Mouse (Mus musculus) brain, embryonic 18.5 days (tissue): ENCODE measurements around the gene Kat6b.
"Not testable (repeated sequence)": the region's sequence is repeated elsewhere in the genome, so short reads cannot be mapped to it uniquely, and the experiment has no call there.

ENCODE experiments used
- DNase-seq: peaks from one replicate; pipeline ENCODE4 v3.0.0-alpha.2; 2012; ENCODE audit warnings: low read depth, low spot score

The Kat6b gene

DNA sequence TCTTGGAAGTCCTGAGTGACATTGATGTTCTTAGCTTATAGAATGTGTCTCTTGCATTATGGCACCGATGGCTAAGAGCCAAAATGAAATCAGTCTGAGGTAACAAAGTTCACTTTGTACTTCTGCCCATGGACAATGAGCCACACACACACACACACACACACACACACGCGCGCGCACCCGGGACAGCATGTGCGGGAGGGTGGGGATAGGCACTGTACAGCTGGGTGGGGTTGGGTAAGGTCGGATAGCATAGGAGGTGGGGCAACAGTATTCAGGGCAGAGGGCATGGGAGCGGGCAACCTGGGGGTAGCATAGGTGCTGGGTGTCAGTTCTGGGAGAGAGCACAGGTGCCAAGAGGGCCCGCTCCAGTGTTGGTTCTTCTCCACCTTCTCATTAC, 3.5 kb downstream of the Kat6b start:
- DNase-seq, result no peak

DNA sequence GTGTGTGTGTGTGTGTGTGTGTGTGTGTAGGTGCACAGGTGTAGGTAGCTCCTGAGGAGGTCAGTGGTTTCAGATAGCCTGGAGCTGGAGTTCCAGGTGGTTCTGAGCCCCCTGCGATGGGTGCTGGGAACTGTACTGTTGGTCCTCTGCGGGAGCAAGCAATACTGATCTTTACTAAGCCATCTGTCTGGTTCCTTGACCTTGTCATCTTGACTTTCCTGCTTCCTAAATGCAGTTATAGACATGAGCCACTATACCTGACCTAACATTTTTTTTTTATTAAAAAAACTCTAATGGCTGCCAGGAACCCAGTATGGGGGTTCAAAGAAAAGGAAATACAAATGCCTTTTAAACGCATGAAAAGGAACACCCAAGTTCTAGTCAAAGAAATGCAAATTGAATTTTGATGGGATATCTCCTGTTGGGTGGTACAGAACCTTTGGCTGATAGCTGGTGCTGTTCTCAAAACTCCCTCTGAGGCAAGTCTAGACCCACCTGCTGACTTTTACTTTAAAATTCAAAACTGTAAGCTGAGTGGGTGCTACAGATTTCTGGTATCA, 4.8 kb downstream of the Kat6b start:
- no peak for DNase-seq

DNA sequence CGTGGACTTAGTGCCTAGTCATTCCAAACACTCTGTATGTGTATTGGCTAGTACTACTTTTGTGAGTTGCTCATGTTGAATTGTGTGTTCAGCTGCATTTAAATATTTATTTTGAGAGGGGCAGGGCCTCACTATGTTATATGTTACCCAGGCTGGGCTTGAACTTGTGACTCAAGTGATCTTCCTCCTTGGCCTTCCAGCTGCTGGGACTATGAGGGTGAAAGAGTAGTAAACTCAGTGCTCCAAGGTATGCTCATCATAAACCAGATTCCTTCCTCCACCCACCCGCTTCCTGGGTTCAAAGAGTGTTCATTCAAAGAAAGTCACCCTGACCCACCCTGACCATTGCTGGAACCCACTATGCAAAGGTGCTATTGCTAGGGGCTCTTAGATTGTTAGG, 5.9 kb downstream of the Kat6b start:
- not testable (repeated sequence) for DNase-seq

DNA sequence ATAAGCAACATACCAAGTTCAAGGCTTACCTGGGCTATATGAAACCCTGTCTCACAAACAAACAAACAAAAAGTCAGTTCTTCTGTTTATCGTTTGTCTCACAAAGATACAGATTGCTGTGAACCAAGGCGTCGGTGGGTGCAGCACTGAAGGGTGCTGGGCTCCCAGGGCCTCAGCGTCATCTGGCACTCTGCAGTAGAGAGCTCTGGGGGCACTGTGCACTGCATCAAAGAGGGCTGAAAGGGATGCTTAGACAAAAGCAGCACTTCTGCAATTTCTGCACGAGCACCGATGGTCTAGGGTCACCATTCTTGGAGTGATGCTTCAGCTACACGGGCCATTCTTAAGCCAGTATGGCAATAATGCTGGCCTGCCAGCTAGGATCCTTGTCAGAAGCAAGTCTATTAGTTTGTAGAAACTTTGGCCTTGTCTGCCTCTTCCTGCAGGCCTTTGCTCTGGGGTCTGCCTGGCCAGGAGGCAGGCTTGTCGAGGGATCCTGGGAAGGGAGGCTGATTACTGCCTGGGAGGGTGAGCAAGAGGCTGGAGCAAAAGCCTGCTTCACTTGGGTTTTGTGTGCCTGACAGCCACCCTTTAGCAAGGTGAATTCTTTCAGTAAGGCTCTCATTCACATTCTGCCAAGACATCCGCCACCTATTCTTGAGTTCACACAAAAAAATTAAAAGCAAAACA, 7.3 kb downstream of the Kat6b start:
- not testable (repeated sequence) for DNase-seq

DNA sequence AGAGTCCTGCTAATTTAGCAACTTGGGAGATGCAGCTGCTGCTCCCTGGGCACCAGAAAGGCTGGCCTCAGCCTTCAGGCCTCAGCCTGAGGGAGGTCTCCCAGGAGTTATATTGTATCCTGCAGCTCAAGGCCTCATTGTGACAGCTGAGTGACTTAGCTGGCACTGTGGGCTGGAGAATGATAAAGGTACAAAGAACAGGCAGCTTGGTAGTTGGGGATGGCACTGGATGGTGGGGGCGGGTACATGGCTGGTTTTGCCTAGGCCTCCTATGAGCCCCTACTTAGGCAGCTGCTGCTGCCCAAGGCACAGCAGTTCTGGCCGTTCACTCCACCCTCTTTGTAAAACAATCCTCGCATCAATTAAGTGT, 7.9 kb downstream of the Kat6b start:
- DNase-seq, result no peak

DNA sequence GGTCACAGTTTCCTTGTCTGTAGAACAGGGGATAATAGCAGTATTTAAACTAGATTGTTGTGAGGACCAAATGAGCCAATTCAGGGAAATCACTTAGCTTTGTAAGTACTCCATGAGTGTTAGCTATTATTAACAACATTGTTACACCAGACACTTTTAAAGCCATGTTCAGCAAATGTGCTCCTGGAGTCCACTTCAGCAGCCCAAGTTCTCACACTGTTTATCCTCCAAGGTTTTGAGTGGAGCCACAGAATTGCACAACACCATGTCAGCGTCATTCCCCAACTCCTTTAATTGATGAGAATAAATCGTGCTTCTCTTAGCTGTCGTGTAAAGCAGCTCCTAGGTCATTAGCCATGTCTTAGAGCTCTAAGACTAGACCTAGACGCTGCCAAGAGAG, 8.9 kb downstream of the Kat6b start:
- DNase-seq, result no peak

DNA sequence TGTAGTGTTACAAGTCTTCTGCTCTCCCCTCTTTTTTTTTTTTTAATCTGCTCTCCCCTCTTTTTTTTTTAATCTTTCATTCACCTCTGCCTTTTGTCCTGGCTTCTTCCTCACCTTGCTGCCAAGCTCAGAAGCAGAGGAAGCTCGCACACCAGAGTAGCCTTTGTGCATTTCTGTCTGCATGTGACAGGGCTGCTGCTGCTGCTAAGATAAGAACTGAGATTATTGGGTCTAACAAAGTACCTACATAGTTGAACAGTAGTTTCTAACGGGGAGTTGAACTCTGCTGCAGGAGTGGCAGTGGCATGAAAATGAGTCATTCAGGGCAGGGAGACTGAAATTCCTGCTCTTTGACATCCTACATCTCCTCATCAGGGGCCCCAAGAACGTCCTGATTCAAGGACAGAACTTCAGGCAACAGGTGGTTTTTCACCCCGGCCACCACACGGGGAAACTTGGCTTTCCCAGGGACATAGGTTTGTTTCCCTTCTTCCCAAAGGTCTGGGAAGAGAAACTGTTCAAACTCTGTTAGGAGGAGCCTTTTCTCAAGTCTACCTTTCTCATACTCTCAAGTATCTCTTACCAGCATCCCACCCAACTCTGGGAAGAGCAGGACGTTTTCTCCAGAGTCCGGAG, 17.2 kb downstream of the Kat6b start:
- DNase-seq, result no peak

DNA sequence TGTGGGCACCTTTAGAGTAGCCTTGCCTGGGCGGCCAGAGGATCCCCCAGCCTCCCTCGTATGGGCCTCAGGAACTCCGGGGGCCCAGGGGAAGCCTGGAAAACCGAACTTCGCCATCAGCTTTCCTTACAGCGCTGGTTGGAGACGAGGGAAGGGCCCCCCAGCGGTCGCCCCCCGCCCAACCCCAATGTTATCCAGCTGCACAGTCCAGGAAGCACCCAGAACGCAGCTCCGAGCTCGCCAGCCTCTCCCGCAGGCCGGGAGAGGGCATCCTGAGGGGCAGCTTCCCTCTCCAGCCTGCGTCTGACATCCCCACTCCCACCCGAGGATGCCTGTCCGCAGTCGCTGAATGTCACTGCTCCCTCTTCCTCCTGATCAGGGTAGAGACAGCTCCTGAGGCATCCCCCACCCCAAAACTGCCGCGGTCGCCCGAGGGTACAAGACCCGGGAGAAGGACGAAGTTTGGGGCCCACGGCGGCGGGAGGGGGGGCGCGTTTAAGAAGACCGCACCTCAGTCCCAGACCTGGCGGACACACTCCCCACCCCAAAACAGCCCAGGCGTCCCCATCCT, 17.9 kb downstream of the Kat6b start:
- no peak for DNase-seq

DNA sequence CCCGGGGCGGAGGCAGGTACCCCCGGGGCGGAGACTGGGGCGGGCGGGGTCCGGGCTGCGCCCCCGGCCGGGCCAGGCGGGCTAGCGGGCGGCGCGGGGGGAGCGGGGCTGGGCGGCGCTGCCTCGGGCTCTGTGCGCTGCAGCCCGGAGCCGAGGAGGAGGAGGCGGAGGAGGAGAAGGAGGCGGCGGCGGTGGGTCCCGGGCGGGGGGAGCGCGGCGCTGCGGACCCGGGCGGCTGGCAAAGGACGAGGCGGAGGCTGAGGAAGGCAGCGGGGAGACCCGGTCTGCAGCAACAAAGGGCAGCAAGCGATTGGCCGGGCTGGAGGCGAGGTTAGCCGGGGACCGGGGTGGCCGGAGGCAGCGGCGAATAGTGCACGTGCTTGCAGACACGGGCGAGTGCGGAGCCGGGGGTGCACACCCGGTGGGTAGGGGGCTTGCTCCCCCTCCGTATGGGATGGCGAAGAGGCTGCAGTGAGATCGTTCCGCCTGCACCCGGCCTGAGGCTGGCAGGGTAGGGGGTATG, 18.5 kb downstream of the Kat6b start:
- peak; percentile 43 for DNase-seq

DNA sequence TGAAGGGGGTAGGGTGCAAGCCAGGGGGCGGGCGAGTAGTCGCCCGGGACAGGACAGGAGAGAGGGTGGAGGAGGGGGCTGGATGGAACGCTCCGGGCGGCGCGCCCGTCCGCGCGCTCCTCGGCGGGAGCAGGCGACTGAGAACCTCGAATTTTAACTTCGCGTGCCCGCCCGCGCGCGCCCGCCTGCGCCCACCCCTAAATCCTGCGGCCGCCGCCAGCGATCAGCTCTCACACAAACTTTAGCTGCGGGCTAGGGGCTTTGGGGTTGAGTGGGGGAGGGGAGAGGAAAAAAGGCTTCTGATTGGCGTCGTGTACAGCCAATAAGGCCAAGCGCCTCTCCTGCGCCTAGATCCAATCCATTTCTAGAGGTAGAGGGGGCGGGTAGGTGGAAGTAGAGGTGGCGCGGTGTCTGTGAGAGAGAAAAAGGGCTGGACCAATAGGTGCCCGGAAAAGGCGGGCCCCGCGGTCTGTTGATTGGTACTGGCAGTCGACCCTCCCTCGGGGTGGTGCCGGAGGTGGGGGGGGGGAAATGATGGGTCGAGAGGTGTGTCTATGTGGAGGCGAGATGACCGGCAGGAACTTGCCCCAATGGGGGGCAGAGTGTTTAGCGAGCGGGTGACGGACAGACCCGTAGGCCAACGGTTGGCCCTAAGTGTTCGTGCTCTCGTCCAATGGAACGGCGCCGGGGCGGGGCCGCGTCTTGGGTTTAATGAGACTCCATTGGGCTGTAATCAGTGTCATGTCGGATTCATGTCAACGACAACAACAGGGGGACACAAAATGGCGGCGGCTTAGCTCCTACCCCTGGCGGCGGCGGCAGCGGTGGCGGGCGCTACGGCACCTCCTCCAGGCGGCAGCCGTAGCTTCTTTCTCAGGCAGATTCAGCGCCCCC, 19.2 kb downstream of the Kat6b start:
- peak; percentile 100 for DNase-seq

DNA sequence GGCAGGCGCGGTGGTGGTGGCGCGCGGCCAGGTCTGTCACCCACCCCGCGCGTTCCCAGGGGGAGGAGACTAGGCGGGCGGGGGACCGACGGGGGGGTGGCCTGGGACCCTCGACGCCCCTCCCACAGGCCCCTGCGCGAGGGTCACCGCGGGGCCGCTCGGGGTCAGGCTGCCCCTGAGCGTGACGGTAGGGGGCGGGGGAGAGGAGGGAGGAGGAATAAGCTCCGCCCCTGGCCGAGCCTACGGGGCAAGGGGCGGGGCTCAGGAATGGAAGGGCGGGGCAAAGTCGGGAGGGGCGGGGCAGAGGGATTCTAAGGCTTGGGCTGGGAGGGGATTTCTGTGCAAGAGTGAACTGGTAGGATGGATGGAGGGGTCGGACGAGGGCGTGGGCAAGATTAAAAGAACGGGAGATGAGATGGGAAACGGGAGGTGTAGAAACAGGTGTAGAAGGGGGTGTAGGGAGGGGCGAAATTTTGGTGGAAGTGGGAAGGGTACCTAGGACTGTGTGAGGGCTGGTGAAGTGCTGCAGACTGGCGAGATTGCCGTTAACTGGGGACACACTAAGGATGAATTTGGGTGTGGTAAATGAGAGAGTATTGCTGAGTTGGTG, 19.9 kb downstream of the Kat6b start:
- DNase-seq, result no peak

DNA sequence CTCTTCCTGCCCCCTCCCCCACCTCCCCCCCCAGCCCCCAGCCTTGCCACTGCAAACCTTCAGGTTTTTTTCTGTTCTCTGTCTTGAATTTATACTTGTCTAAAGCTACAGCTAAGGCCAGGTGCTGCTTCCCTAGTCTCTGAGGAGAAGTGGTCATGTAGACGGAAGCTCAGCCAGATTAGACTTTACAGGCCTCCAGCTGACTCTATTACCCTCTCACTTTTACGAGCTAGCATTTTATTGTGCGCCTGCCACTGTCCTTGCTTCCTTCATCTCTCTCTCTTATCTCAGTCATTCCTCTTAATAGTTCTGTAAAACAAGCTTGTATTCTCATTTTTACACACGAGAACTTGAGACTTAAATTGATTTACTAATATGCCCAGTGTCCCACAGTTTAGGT, 23.8 kb downstream of the Kat6b start:
- no peak for DNase-seq

DNA sequence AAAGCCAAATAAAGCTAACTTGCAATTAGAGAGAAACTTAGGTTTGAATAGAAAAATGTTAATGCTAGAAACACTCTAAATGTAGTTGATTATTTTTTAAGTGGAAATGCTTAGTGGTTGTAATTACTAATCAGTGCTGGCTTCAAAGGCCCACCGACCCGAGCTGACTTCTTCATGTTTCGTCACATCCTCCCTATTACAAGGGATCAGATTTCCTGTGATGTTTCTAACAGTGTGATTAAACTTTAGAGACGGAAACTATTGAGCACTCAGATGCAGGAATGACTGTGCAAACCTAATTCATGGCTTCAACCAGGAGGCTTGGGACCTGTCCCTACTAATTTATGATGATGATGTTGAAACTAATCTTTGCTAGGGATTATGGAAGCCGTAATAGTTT, 25.8 kb downstream of the Kat6b start:
- DNase-seq, result no peak

DNA sequence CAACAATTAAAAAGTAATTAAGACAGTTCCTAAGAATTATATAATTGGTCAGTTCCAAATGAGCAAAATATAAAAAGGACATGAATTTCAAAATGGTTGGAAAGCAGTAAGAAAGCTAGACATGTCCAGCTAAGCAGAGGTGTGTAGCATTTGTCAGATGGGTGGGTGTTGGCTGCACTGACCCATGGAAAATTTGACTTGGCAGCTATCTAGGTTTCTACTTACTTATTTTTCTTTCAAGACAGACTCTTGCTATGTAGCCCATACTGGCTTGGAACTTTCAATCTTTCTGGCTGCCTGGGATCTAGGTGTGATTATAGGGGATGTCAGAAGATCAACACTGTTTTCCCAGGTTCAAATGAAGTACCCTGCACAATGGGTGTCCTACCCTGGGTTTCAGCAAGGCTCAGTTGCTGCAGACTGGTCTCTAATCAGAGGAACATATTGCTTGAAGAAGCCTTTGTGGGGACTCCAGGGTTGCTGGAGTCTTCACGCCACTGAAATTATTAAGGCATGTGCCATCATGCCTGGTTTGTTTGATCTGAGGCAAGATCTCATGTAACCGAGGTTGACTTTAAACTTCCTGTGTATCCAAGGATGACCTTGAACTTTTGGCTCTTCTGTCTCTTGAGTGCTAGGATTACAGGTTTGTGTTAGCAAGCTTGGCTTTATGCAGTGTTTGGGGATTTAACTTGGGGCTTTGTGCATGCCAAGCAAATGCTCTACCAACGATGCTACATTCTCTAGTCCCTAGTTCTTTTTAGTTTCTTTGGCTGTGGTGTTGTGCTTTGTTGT, 28.1 kb downstream of the Kat6b start:
- no peak for DNase-seq

DNA sequence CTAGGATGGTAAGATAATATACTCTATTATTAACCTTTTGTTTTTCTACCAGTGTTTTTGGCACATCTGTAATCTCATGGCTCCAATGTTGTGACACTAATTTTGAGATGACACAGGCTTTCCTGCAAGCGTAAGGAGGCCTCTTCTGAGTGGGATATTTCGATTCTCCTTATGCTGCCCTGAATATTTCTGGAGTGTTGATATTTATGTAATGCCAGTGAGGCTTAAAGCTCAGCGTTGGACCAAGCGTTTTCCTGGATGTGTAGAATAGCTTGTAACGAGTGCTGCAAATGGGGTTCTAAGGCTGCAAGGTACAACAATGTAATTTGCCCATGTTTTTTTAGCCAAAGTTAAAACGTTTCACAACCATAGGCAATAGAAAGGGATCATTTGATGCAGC, 30.2 kb downstream of the Kat6b start:
- no peak for DNase-seq

DNA sequence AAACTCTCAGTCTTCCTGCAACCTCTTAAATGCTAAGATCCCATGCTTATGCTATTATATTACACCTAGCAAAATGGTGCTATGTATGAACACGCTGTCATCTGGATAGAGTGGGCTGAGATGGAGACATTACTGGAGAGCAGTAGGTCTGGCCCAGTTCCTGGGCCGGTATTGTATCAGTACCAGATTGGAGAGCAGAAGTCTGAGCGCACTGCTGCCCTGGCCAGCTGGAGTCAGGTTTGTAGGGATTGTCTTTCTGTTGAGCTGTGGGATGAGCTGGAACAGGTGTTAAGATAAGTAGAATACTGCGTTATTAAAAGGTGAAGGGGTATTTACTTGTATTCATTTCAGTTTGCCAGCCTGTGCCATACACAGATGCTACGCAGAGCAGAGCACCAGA, 34.3 kb downstream of the Kat6b start:
- no peak for DNase-seq

DNA sequence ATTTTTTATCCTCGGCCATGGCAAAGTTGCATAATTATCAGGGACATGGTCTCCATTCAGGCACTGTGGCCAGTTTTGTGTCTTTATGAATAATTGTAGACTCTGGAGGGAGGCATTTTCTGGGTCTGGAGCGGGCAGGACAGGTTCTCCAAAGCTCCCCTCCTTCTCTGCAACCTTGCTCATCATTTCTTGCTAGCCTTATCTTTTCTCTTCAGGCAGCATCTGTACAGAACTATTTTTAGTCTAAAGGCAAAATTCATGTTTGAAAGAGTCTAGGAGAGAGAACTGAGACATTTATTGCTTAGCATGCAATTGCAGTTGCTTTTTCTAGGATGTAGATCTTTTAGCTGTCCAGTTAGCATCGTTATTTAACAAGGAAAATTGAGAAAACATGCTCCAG, 38.1 kb downstream of the Kat6b start:
- no peak for DNase-seq

DNA sequence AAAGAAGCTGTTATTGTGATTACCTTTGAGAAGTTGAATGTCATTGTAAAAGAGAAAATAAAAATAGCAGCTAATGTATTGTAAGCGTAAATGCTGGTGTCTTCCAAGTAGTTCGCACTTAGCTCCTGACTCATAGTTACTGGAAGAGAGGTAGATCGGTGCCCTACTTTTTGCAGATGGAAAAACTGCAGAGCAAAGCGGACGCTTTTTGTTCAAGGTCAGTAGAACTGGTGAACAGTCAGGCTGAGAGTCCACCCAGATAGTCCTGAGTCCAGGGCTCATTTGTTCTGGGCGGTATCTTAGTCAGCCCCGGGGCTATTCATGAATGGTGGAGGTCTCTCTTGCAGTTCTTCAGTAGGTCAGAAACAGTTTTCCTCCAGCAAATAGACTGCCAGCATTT, 39.3 kb downstream of the Kat6b start:
- no peak for DNase-seq

DNA sequence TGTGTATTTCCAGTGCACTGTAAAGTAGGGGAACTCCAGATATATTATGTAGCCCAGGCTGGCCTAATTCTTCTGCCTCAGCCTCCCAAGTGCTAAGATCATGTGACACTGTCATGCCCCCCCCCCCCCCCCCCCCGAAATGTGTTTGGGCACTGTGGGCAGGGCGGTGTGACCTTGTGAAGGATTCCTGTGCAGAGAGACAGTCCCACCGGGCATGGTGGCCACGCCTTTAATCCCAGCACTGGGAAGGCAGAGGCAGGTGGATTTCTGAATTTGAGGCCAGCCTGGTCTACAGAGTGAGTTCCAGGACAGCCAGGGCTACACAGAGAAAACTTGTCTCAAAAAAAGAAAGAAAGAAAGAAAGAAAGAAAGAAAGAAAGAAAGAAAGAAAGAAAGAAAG, 40.3 kb downstream of the Kat6b start:
- DNase-seq, result not testable (repeated sequence)

DNA sequence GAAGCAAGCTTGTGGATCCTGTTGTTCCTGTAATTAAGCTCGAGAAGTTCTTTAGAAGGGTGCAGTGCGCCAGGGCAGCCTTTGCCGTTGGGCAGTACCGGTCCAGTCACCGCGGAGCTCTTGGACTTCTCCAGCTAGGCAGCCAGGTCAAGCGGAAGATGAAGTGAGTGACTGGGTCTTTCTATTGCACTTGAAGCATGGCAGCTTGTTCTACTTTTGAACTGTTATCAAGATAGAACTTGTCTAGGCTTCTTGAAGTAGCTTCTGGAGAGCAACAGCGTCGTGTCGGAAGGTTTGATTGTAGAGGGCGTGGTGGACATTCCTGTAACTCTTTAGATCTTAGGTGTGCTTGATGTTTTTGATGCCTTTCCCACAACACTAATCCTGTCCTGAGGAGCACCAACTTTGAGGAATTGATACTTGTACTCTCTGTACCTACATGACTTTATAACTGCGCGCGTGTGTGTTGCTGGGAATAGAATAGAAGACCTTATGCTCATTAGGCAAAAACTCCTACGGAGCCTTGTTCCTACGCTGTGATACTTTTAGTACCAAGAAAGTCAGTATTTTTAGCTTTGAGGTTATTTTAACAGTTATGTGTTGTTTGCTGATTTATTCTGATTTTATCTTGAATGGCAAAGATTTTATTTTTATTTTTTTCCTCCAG, 41.2 kb downstream of the Kat6b start:
- DNase-seq, result no peak
